Mouse (Mus musculus) liver, postnatal 0 days (tissue): Measurements from ENCODE around the gene Anxa11.
"Not testable (repeated sequence)": the region's sequence is repeated elsewhere in the genome, so short reads cannot be mapped to it uniquely, and the experiment has no call there.

Experiments used
- CTCF ChIP-seq: sonication (generic); IDR thresholded peaks from 2 replicates; pipeline ENCODE4 v1.5.1; 2016; ENCODE audit warnings: antibody characterized with exemption, low read depth
- EP300 ChIP-seq: IDR thresholded peaks from 2 replicates; pipeline ENCODE4 v1.6.1; 2016; ENCODE audit warnings: antibody characterized with exemption, low read depth, mild to moderate bottlenecking

DNA sequence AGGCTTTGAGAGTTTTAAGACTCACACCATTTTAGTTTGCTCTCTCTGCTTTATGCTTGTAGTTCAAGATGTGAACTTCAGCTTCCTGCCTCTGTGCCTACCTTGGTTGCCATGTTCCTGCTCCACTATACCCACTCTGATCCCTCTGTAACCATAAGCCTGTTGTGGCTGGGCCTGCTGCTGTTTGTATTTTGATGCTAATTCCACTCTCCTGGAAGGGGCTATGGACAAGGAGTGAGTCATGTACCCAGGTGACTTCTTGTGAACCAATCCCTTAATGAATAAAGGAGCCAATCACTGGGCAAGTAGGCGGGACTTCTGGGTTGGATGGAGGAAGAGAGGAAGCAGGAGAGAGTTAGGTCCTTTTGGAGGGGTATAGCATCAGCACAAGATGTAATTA, 30.9 kb upstream of the Anxa11 start:
- TF ChIP-seq EP300, CTCF: not testable (repeated sequence)
